Mouse (Mus musculus) yolk sac, embryonic 10.5 days (tissue): Measurements from ENCODE around the gene Tead1.

Experiments
- DNase-seq: peaks from one replicate; pipeline ENCODE4 v3.0.0-alpha.2; 2017; ENCODE audit warnings: low spot score

Tead1 gene

GRCm38 (mm10) chr7:112730209-112730608 lies 51.1 kb downstream of the Tead1 start:
- no peak for DNase-seq

- DNase-seq = no peak
Measured at GRCm38 (mm10) chr7:112731584-112731983, 52.5 kb downstream of the Tead1 start.

- DNase-seq = no peak
Measured at GRCm38 (mm10) chr7:112739174-112739573, 60.1 kb downstream of the Tead1 start.

GRCm38 (mm10) chr7:112741790-112742189 lies 62.7 kb downstream of the Tead1 start:
- DNase-seq = no peak

GRCm38 (mm10) chr7:112743063-112743462 lies 63.9 kb downstream of the Tead1 start:
- no peak for DNase-seq

GRCm38 (mm10) chr7:112743621-112744395 lies 64.7 kb downstream of the Tead1 start:
- peak; percentile 74 for DNase-seq

GRCm38 (mm10) chr7:112747187-112747586 lies 68.1 kb downstream of the Tead1 start:
- DNase-seq = no peak

GRCm38 (mm10) chr7:112747836-112748235 lies 68.7 kb downstream of the Tead1 start:
- DNase-seq = no peak

- DNase-seq = no peak
Measured at GRCm38 (mm10) chr7:112748327-112748726, 69.2 kb downstream of the Tead1 start.

GRCm38 (mm10) chr7:112750101-112750500 lies 71.0 kb downstream of the Tead1 start:
- DNase-seq = no peak

- DNase-seq = no peak
Measured at GRCm38 (mm10) chr7:112752311-112752710, 73.2 kb downstream of the Tead1 start.

- no peak for DNase-seq
Measured at GRCm38 (mm10) chr7:112753314-112753713, 74.2 kb downstream of the Tead1 start.

- DNase-seq = no peak
Measured at GRCm38 (mm10) chr7:112759359-112759975, 80.3 kb downstream of the Tead1 start.

GRCm38 (mm10) chr7:112760293-112760692 lies 81.2 kb downstream of the Tead1 start:
- no peak for DNase-seq

- no peak for DNase-seq
Measured at GRCm38 (mm10) chr7:112760782-112761181, 81.7 kb downstream of the Tead1 start.

GRCm38 (mm10) chr7:112762870-112763269 lies 83.8 kb downstream of the Tead1 start:
- no peak for DNase-seq

- peak; percentile 60 for DNase-seq
Measured at GRCm38 (mm10) chr7:112763513-112763912, 84.4 kb downstream of the Tead1 start.

GRCm38 (mm10) chr7:112764921-112765320 lies 85.8 kb downstream of the Tead1 start:
- DNase-seq = no peak

- DNase-seq = no peak
Measured at GRCm38 (mm10) chr7:112769866-112770265, 90.7 kb downstream of the Tead1 start.

GRCm38 (mm10) chr7:112771461-112771860 lies 92.3 kb downstream of the Tead1 start:
- no peak for DNase-seq

- DNase-seq = no peak
Measured at GRCm38 (mm10) chr7:112772777-112773176, 93.7 kb downstream of the Tead1 start.

- no peak for DNase-seq
Measured at GRCm38 (mm10) chr7:112773601-112774000, 94.5 kb downstream of the Tead1 start.

- no peak for DNase-seq
Measured at GRCm38 (mm10) chr7:112775816-112776215, 96.7 kb downstream of the Tead1 start.

GRCm38 (mm10) chr7:112776670-112777069 lies 97.6 kb downstream of the Tead1 start:
- no peak for DNase-seq
